Mouse (Mus musculus) CH12.LX (cell line): ENCODE results near the gene Erbb2. TPM values are rescaled to one million over a fixed set of nuclear protein-coding genes. Genes with fewer than 3 reads are reported as not detected.

Experiments used
- DNase-seq: peaks from one replicate; pipeline ENCODE4 v3.0.0-alpha.2; 2013; ENCODE audit errors: extremely low read depth
- H3K27ac ChIP-seq: 2 replicates; pipeline ENCODE4 v1.5.1; 2012; ENCODE audit warnings: low read depth, mild to moderate bottlenecking, control low read depth, moderate library complexity; ENCODE audit not compliant: insufficient read depth
- H3K27me3 ChIP-seq: replicated peaks from 2 replicates; pipeline ENCODE3; 2012; ENCODE audit warnings: inconsistent platforms
- H3K36me3 ChIP-seq, 2 experiments: replicated peaks in 1 of 2; 2 replicates each; pipeline versions ENCODE3 to v1.6.1; 2012; ENCODE audit warnings: inconsistent platforms in 1 of 2, low read length in 1 of 2, mild to moderate bottlenecking in 1 of 2, mixed read lengths in 1 of 2, moderate library complexity in 1 of 2; ENCODE audit not compliant: control insufficient read depth in 1 of 2, insufficient read depth in 1 of 2
- H3K4me1 ChIP-seq, 2 experiments: 2 replicates each; pipeline ENCODE4 v1.6.1; 2012; ENCODE audit warnings: inconsistent platforms in 1 of 2, moderate library complexity in 1 of 2; ENCODE audit not compliant: insufficient read depth in 2 of 2, control insufficient read depth in 1 of 2
- H3K4me2 ChIP-seq: 2 replicates; pipeline ENCODE4 v1.6.1; 2012; ENCODE audit warnings: low read depth, mild to moderate bottlenecking, control low read depth; ENCODE audit not compliant: poor library complexity, insufficient read depth, severe bottlenecking
- H3K4me3 ChIP-seq, 3 experiments: fragments of 150-350 bp in 1 of 3; sonication (generic) in 1 of 3; replicated peaks in 1 of 3; 2 replicates each; pipeline versions ENCODE3 to v1.5.1; 2011 to 2012; ENCODE audit warnings: low read depth in 2 of 3, low read length in 2 of 3, mild to moderate bottlenecking in 2 of 3, moderate library complexity in 2 of 3, control low read depth in 1 of 3, improper control_type of control experiment in 1 of 3, inconsistent platforms in 1 of 3, mixed read lengths in 1 of 3; ENCODE audit not compliant: poor library complexity in 1 of 3
- H3K79me2 ChIP-seq: replicated peaks from 2 replicates; pipeline ENCODE4 v1.6.1; 2012; ENCODE audit warnings: mild to moderate bottlenecking, moderate library complexity; ENCODE audit not compliant: control insufficient read depth, poor library complexity, insufficient read depth, severe bottlenecking; ENCODE audit errors: extremely low read depth
- H3K9ac ChIP-seq: 2 replicates; pipeline ENCODE4 v1.6.1; 2012; ENCODE audit warnings: low read depth, mild to moderate bottlenecking, control low read depth, moderate library complexity; ENCODE audit not compliant: insufficient read depth
- H3K9me3 ChIP-seq: replicated peaks from 2 replicates; pipeline ENCODE3; 2012; ENCODE audit warnings: low read length, inconsistent platforms, mixed read lengths
- CHD2 ChIP-seq: IDR thresholded peaks from 2 replicates; pipeline ENCODE4 v1.6.1; 2011; ENCODE audit warnings: low read length, improper control_type of control experiment
- EP300 ChIP-seq: IDR thresholded peaks from 2 replicates; pipeline ENCODE4 v1.6.1; 2011; ENCODE audit warnings: low read length, improper control_type of control experiment
- ETS1 ChIP-seq: conservative IDR thresholded peaks from 2 replicates; pipeline ENCODE4 v1.6.1; 2012; ENCODE audit warnings: low read depth, mild to moderate bottlenecking, inconsistent platforms, low read length, improper control_type of control experiment, moderate library complexity
- GABPA ChIP-seq: IDR thresholded peaks from 2 replicates; pipeline ENCODE4 v1.6.1; 2012; ENCODE audit warnings: low read depth, low read length, improper control_type of control experiment, inconsistent platforms; ENCODE audit not compliant: insufficient replicate concordance
- IRF4 ChIP-seq: IDR thresholded peaks from 2 replicates; pipeline ENCODE4 v1.6.1; 2014; ENCODE audit warnings: low read depth, mild to moderate bottlenecking, inconsistent platforms, low read length, improper control_type of control experiment
- JUN ChIP-seq: IDR thresholded peaks from 2 replicates; pipeline ENCODE4 v1.6.1; 2011; ENCODE audit warnings: low read depth, mild to moderate bottlenecking, low read length, improper control_type of control experiment, moderate library complexity; ENCODE audit not compliant: insufficient read depth
- JUND ChIP-seq: conservative IDR thresholded peaks from 2 replicates; pipeline ENCODE4 v1.6.1; 2011; ENCODE audit warnings: low read depth, low read length, improper control_type of control experiment
- KAT2A ChIP-seq: IDR thresholded peaks from 2 replicates; pipeline ENCODE4 v1.6.1; 2012; ENCODE audit warnings: low read length, improper control_type of control experiment, inconsistent platforms; ENCODE audit not compliant: insufficient replicate concordance
- MAFK ChIP-seq: IDR thresholded peaks from 2 replicates; pipeline ENCODE4 v1.6.1; 2011; ENCODE audit warnings: low read length, improper control_type of control experiment; ENCODE audit not compliant: insufficient replicate concordance
- MAX ChIP-seq: IDR thresholded peaks from 2 replicates; pipeline ENCODE4 v1.6.1; 2011; ENCODE audit warnings: low read length, improper control_type of control experiment
- MEF2A ChIP-seq: IDR thresholded peaks from 2 replicates; pipeline ENCODE4 v1.6.1; 2014; ENCODE audit warnings: low read depth, mild to moderate bottlenecking, inconsistent platforms, low read length, improper control_type of control experiment, borderline replicate concordance
- MXI1 ChIP-seq: IDR thresholded peaks from 2 replicates; pipeline ENCODE4 v1.6.1; 2011; ENCODE audit warnings: mild to moderate bottlenecking, low read depth, low read length, improper control_type of control experiment
- MYC ChIP-seq: IDR thresholded peaks from 2 replicates; pipeline ENCODE4 v1.6.1; 2011; ENCODE audit warnings: low read depth, mild to moderate bottlenecking, improper control_type of control experiment, low read length
- NELFE ChIP-seq: IDR thresholded peaks from 2 replicates; pipeline ENCODE4 v1.6.1; 2011; ENCODE audit warnings: low read depth, low read length, improper control_type of control experiment
- PAX5 ChIP-seq: IDR thresholded peaks from 2 replicates; pipeline ENCODE4 v1.6.1; 2012; ENCODE audit warnings: low read length, inconsistent platforms, mixed read lengths
- POLR2A ChIP-seq: IDR thresholded peaks from 2 replicates; pipeline ENCODE4 v1.6.1; 2011; ENCODE audit warnings: low read depth, mild to moderate bottlenecking, improper control_type of control experiment, low read length
- RAD21 ChIP-seq: IDR thresholded peaks from 2 replicates; pipeline ENCODE4 v1.6.1; 2011; ENCODE audit warnings: low read depth, mild to moderate bottlenecking, low read length, improper control_type of control experiment, moderate library complexity
- RCOR1 ChIP-seq: conservative IDR thresholded peaks from 2 replicates; pipeline ENCODE4 v1.6.1; 2012; ENCODE audit warnings: low read depth, mild to moderate bottlenecking, inconsistent platforms, low read length, improper control_type of control experiment
- SMC3 ChIP-seq: IDR thresholded peaks from 2 replicates; pipeline ENCODE4 v1.6.1; 2011; ENCODE audit warnings: low read depth, low read length, improper control_type of control experiment
- TCF12 ChIP-seq: IDR thresholded peaks from 2 replicates; pipeline ENCODE4 v1.6.1; 2014; ENCODE audit warnings: low read depth, mild to moderate bottlenecking, inconsistent platforms, low read length, improper control_type of control experiment
- ZC3H11A ChIP-seq: IDR thresholded peaks from 2 replicates; pipeline ENCODE4 v1.6.1; 2012; ENCODE audit warnings: low read depth, mild to moderate bottlenecking, inconsistent platforms, low read length, improper control_type of control experiment
- ZMIZ1 ChIP-seq: IDR thresholded peaks from 2 replicates; pipeline ENCODE4 v1.6.1; 2012; ENCODE audit warnings: low read depth, mild to moderate bottlenecking, inconsistent platforms, low read length, improper control_type of control experiment
- ZNF384 ChIP-seq: IDR thresholded peaks from 2 replicates; pipeline ENCODE4 v1.6.1; 2012; ENCODE audit warnings: low read depth, low read length, improper control_type of control experiment, inconsistent platforms
- dilution Hi-C: fragments of 300-500 bp; cut with MboI; formaldehyde crosslinking; loops from 2 replicates; pipeline ENCODE4 v1.14.3; 2020; ENCODE audit warnings: low sequenced_read_pairs; ENCODE audit not compliant: extremely low pct_unique_long_range_greater_than_20kb, extremely low pct_ligation_motif_present
- in situ Hi-C: fragments of 300-500 bp; cut with MboI; formaldehyde crosslinking; loops from 3 replicates; pipeline ENCODE4 v1.14.3; 2019; ENCODE audit warnings: low sequenced_read_pairs, low pct_ligation_motif_present, low pct_unique_long_range_greater_than_20kb, mixed read lengths
- polyA plus RNA-seq: library from polyadenylated mRNA; unstranded; fragments of >175 nt; gene quantifications from 2 replicates; pipeline ENCODE4 v1.2.1, GENCODE M21; 2012; ENCODE audit warnings: low read depth; ENCODE audit not compliant: insufficient read length
- total RNA-seq, 2 experiments: library from RNA; depleted of rRNA; stranded (reverse); fragments of 300-350 nt in 1 of 2; fragments of >200 nt in 1 of 2; gene quantifications; 2 replicates each; pipeline ENCODE4 v1.2.3; 2012 to 2014

Erbb2 gene
- total and polyA plus RNA-seq, 3 experiments: 0.06 to 0.17 TPM; not detected in 1

DNA sequence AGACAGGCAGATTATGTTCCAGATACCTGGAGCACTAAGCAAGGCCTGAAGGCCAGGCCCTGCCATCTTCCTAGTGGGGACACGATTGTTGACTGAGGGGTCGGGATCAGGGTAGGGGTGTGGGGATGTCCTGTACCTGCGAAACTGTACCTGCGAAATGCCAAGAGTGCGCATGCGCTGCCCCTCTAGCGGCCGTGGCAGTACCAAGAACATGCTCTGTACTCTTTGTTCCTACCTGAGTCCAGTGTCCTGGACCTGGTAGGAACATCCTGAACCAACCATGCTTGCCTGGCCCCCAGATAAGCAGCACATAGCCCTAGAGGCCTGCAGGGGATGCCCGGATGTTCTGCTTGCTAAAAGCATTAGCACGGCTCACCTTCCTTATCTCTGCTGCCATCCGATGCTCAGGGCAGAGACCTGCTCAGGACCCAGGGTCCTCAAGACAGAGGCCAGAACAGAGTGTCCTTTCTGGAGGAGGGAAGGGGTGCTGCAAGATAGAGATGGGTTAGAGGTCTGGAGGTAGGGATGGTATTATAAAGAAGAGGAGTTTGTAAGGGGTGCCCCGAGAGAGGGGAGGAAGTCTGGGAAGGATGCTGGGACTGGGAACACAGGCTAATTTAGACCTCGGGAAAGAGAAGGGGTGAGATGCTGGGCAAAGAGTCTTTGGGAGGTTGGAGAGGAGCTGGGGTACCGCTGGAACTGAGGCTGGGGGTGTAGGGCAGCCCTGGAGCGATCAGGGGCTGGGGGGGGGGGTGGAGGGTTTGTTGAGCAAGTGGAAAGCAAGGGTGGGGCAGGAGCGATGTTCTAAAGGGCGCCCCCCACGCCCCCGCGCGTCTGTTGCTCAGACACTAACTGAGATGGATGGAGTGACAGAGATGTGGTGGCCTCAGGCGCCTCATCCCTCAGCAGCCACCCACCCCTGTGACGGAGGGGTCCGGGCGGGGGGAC is 26.4 kb upstream of the Erbb2 start, which contains the start of gene Pnmt:
Gene Pnmt, plus strand, starts transcription at position 813 of the 948 bp plus-strand sequence.
- peaks cover 0 to 20% of the 10 kb centered on the region in 2 experiments for H3K36me3 ChIP-seq
- DNase-seq: no peak
- TF ChIP-seq NELFE (no peak), CHD2 (no peak), JUN (no peak), KAT2A (no peak), ZC3H11A (no peak), ZNF384 (no peak), EP300 (no peak), GABPA (no peak), RAD21 (no peak), IRF4 (no peak), ZMIZ1 (no peak), RCOR1 (no peak), MAFK (no peak)
- no peaks in the 10 kb centered on the region for H3K79me2 ChIP-seq
- H3K27ac ChIP-seq: no peak within 1 kb of the TSS
- no peak within 1 kb of the TSS for H3K9ac ChIP-seq
- peaks cover 7% of the 10 kb centered on the region for H3K27me3 ChIP-seq
- no peak within 1 kb of the TSS for H3K4me3 ChIP-seq
- H3K9me3 ChIP-seq: no peaks in the 10 kb centered on the region
- no peak within 1 kb of the TSS for H3K4me2 ChIP-seq
- dilution Hi-C loops (no loop called here), in situ Hi-C loops (no loop called here)
- peaks cover 0 to 20% of the 10 kb centered on the region in 2 experiments; a peak in 2 of 4 replicates for H3K4me1 ChIP-seq

DNA sequence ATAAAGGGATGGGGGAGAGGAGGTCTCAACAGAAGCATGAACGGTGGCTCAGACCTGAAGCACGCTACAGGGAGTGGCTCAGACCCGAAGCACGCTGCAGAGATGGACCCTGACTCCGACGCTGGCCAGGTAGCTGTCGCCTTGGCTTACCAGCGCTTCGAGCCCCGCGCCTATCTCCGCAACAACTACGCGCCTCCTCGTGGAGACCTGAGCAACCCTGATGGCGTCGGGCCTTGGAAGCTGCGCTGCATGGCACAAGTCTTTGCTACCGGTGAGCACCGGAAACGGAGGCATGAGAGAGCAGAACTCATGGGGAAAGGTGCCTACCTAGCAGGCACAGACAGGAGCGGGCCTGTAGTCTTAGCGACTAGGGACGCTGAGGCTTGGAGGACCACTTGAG is 25.7 kb upstream of the Erbb2 start:
- Histone ChIP-seq H3K4me3 (no peak overlapping the region), H3K27ac (no peak overlapping the region), H3K4me1 (peaks cover 0 to 25% of the 10 kb centered on the region in 2 experiments; a peak in 2 of 4 replicates), H3K4me2 (no peak overlapping the region), H3K36me3 (peaks cover 0 to 17% of the 10 kb centered on the region in 2 experiments), H3K79me2 (no peaks in the 10 kb centered on the region), H3K9ac (no peak overlapping the region), H3K9me3 (no peaks in the 10 kb centered on the region), H3K27me3 (peaks cover 7% of the 10 kb centered on the region)
- dilution Hi-C loops: no loop called here
- no peak for TF ChIP-seq TCF12
- TF ChIP-seq PAX5: no peak
- TF ChIP-seq POLR2A: no peak
- no peak for TF ChIP-seq ETS1
- no peak for TF ChIP-seq JUND
- TF ChIP-seq SMC3: no peak
- no peak for TF ChIP-seq EP300
- TF ChIP-seq MYC: no peak
- no peak for TF ChIP-seq MAX
- TF ChIP-seq IRF4: no peak
- TF ChIP-seq MXI1: no peak
- no peak for TF ChIP-seq MEF2A
- no peak for TF ChIP-seq KAT2A
- DNase-seq: no peak
- in situ Hi-C loops: no loop called here
